Mouse (Mus musculus) heart, embryonic 11.5 days (tissue): Measurements from ENCODE around the gene Usp35. TPM values are rescaled to one million over a fixed set of nuclear protein-coding genes. Genes with fewer than 3 reads are reported as not detected.
A peak's percentile ranks its signal among the peaks of the same experiment; 100 is the strongest.

Experiments
- ATAC-seq: fragments of 200-750 bp; cut with Nextera tagmentation; replicated peaks from 2 replicates; pipeline ENCODE4 v1.8.0; 2017; ENCODE audit warnings: moderate library complexity; ENCODE audit not compliant: insufficient number of reproducible peaks, low FRiP score, low TSS enrichment
- H3K27ac ChIP-seq: fragments of 300-500 bp; sonication (generic); 2 replicates; pipeline ENCODE4 v1.5.1; 2014; ENCODE audit warnings: mild to moderate bottlenecking, low read depth, low read length
- H3K27me3 ChIP-seq: fragments of 300-500 bp; sonication (generic); 2 replicates; pipeline ENCODE4 v1.6.1; 2014; ENCODE audit warnings: mild to moderate bottlenecking, low read length, mixed read lengths; ENCODE audit not compliant: control insufficient read depth, insufficient read depth
- H3K36me3 ChIP-seq: fragments of 300-500 bp; sonication (generic); 2 replicates; pipeline ENCODE4 v1.6.1; 2014; ENCODE audit warnings: mild to moderate bottlenecking, low read length, moderate library complexity, mixed read lengths; ENCODE audit not compliant: control insufficient read depth, insufficient read depth
- H3K4me1 ChIP-seq: fragments of 300-500 bp; sonication (generic); 2 replicates; pipeline ENCODE4 v1.6.1; 2014; ENCODE audit warnings: low read length; ENCODE audit not compliant: control insufficient read depth, insufficient read depth
- H3K4me2 ChIP-seq: fragments of 300-500 bp; sonication (generic); 2 replicates; pipeline ENCODE4 v1.6.1; 2014; ENCODE audit warnings: mild to moderate bottlenecking, moderate library complexity
- H3K4me3 ChIP-seq: fragments of 300-500 bp; sonication (generic); 2 replicates; pipeline ENCODE4 v1.5.1; 2014; ENCODE audit warnings: low read depth, low read length
- H3K9ac ChIP-seq: fragments of 300-500 bp; sonication (generic); 2 replicates; pipeline ENCODE4 v1.6.1; 2014; ENCODE audit warnings: mild to moderate bottlenecking, low read depth, low read length, moderate library complexity
- H3K9me3 ChIP-seq: fragments of 300-500 bp; sonication (generic); replicated peaks from 2 replicates; pipeline ENCODE4 v1.6.1; 2016; ENCODE audit warnings: low read length; ENCODE audit not compliant: control insufficient read depth
- WGBS: fragments of 180-500 bp; shearing (Covaris S2); extraction: QIAGEN DNeasy Blood & Tissue Kit; methylation state at CpG from one replicate; pipeline ENCODE4 v1.1.7; 2014; ENCODE audit not compliant: insufficient replicate concordance; 5-methylcytosine and 5-hydroxymethylcytosine counted together
- polyA plus RNA-seq: library from polyadenylated mRNA; unstranded; fragments of >200 nt; fragmentation: Nextera tagmentation; extraction: Ambion mirVana; gene quantifications from 2 replicates; pipeline ENCODE4 v1.2.1, GENCODE M21; 2014

Usp35 gene
- 1.3 and 1.7 TPM in 2 replicates for polyA plus RNA-seq

- under 1% methylated on average over 67 of the region's 68 CpGs for WGBS
- Histone ChIP-seq H3K27ac (0 out of 2 replicates have a peak within 1 kb of the TSS, but pooled peaks have one; percentile 22), H3K4me1 (peaks cover 7% of the 10 kb centered on the region), H3K4me2 (peak within 1 kb of the TSS; percentile 86), H3K4me3 (peak within 1 kb of the TSS; percentile 86), H3K9ac (peak within 1 kb of the TSS; percentile 80), H3K36me3 (no peaks in the 10 kb centered on the region), H3K9me3 (no peaks in the 10 kb centered on the region), H3K27me3 (peaks cover 11% of the 10 kb centered on the region)
- ATAC-seq = peak; percentile 98
Measured at GRCm38 (mm10) chr7:97331726-97332666, at the start of gene Usp35, which contains the start of gene Kctd21. Gene Usp35 (minus strand): TSS chr7:97332020. Gene Kctd21 (plus strand): TSS chr7:97332327.

- Histone ChIP-seq H3K27me3 (no peaks in the 10 kb centered on the region), H3K9ac (no peak overlapping the region), H3K27ac (no peak overlapping the region), H3K4me3 (no peak overlapping the region), H3K4me2 (no peak overlapping the region), H3K9me3 (no peaks in the 10 kb centered on the region), H3K36me3 (peaks cover 48% of the 10 kb centered on the region), H3K4me1 (no peaks in the 10 kb centered on the region)
- 89% methylated on average over 5 of the region's 5 CpGs for WGBS
- ATAC-seq = no peak
Measured at GRCm38 (mm10) chr7:97380500-97381123, 48.8 kb upstream of the Usp35 start.

GRCm38 (mm10) chr7:97379304-97379703, 47.5 kb upstream of the Usp35 start:
- peaks cover 44% of the 10 kb centered on the region for H3K36me3 ChIP-seq
- H3K9me3 ChIP-seq = no peaks in the 10 kb centered on the region
- H3K4me2 ChIP-seq = no peak overlapping the region
- H3K9ac ChIP-seq = no peak overlapping the region
- WGBS = 90% methylated on average over 5 of the region's 5 CpGs
- ATAC-seq = no peak
- no peak overlapping the region for H3K27ac ChIP-seq
- no peaks in the 10 kb centered on the region for H3K27me3 ChIP-seq
- no peak overlapping the region for H3K4me3 ChIP-seq
- H3K4me1 ChIP-seq = no peaks in the 10 kb centered on the region

DNA sequence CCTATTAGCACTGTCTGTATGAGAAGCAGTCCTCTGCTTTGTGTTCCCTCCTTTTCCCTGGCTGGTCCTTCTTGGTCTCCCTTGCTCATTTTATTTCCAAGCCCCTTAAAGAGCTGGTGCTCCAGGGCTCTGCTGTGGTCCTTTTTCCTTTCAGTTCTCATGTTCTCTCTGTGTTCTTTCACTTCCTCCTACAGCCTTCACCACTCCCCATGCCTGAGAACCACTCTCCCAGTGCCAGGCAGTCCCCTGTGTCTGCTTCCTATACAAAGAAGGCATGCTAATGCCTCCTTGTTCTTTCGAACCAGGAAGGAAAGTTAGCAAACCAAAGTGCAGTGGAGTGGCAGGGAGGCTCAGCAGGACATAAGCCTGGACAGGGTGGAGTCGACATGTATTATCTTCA, 44.1 kb upstream of the Usp35 start:
- no peak for ATAC-seq
- no peak overlapping the region for H3K9ac ChIP-seq
- WGBS = 78% methylated on average over 2 of the region's 2 CpGs
- peaks cover 17% of the 10 kb centered on the region for H3K36me3 ChIP-seq
- H3K4me1 ChIP-seq = peaks cover 5% of the 10 kb centered on the region; the same call in 1 of the 2 replicates
- no peak overlapping the region for H3K4me2 ChIP-seq
- no peaks in the 10 kb centered on the region for H3K9me3 ChIP-seq
- H3K27me3 ChIP-seq = no peaks in the 10 kb centered on the region
- no peak overlapping the region for H3K4me3 ChIP-seq
- no peak overlapping the region for H3K27ac ChIP-seq

DNA sequence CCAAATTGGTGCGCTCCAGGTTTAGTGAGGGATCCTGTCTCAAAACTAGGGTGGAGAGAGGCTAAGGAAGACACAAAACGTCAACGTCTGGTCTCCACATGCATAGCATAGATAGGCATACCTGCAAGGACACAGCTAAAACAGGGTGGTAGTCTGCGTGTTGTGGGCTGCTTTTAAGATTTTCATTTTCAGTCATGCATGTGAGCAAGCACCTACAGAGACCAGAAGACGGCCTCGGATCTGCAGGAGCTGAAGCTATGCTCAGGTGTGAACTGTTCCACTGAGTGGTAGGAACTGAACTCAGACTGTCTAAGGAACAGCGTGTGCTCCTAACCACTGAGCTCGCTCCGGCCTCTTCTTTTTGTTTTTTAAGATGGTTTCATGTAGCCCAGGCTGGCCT, 43.3 kb upstream of the Usp35 start:
- H3K27ac ChIP-seq = no peak overlapping the region
- no peak overlapping the region for H3K4me3 ChIP-seq
- no peaks in the 10 kb centered on the region for H3K27me3 ChIP-seq
- H3K9me3 ChIP-seq = no peaks in the 10 kb centered on the region
- no peak for ATAC-seq
- H3K4me2 ChIP-seq = no peak overlapping the region
- peaks cover 8% of the 10 kb centered on the region for H3K4me1 ChIP-seq
- H3K36me3 ChIP-seq = peaks cover 17% of the 10 kb centered on the region
- H3K9ac ChIP-seq = no peak overlapping the region
- WGBS = 88% methylated on average over 9 of the region's 9 CpGs

DNA sequence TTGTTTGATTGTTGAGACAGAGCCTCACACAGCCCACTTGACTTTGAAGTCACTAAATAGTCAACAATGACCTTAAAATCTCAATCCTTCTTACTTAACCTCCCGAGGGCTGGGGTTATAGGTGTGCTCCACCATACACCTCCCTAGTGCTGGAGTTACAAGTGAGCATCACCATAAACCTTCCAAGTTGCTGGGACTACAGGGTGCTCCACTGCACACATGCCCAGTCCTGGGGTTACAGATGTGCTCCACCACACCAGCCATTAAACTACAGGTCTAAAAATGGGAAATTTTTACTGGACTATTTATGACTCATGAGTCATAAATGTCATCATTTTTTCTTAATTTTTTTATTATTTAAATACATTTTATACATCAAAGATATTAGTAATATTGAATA, 34.1 kb upstream of the Usp35 start:
- H3K4me3 ChIP-seq = no peak overlapping the region
- no peaks in the 10 kb centered on the region for H3K36me3 ChIP-seq
- no peak overlapping the region for H3K27ac ChIP-seq
- peaks cover 2% of the 10 kb centered on the region for H3K4me1 ChIP-seq
- no peak for ATAC-seq
- H3K9me3 ChIP-seq = no peaks in the 10 kb centered on the region
- H3K27me3 ChIP-seq = no peaks in the 10 kb centered on the region
- no peak overlapping the region for H3K9ac ChIP-seq
- WGBS = 80% methylated on average over 1 of the region's 1 CpGs
- no peak overlapping the region for H3K4me2 ChIP-seq

GRCm38 (mm10) chr7:97361467-97361866, 29.6 kb upstream of the Usp35 start:
- Histone ChIP-seq H3K36me3 (no peaks in the 10 kb centered on the region), H3K4me3 (no peak overlapping the region), H3K4me1 (no peaks in the 10 kb centered on the region), H3K9ac (no peak overlapping the region), H3K27me3 (no peaks in the 10 kb centered on the region), H3K9me3 (no peaks in the 10 kb centered on the region), H3K4me2 (no peak overlapping the region), H3K27ac (no peak overlapping the region)
- 26% methylated on average over 4 of the region's 4 CpGs for WGBS
- ATAC-seq = no peak

- no peak overlapping the region for H3K9ac ChIP-seq
- no peak overlapping the region for H3K4me3 ChIP-seq
- no peak overlapping the region for H3K4me2 ChIP-seq
- H3K27me3 ChIP-seq = no peaks in the 10 kb centered on the region
- no peaks in the 10 kb centered on the region for H3K9me3 ChIP-seq
- no peak for ATAC-seq
- WGBS = 52% methylated on average over 3 of the region's 3 CpGs
- H3K4me1 ChIP-seq = no peaks in the 10 kb centered on the region
- no peaks in the 10 kb centered on the region for H3K36me3 ChIP-seq
- no peak overlapping the region for H3K27ac ChIP-seq
Measured at GRCm38 (mm10) chr7:97360955-97361354, 29.1 kb upstream of the Usp35 start.
